Mouse (Mus musculus) brain, embryonic 14.5 days (tissue): ENCODE measurements around the gene Dapk2.
A peak's percentile ranks its signal among the peaks of the same experiment; 100 is the strongest.

Experiments
- CTCF ChIP-seq: fragments of 200-500 bp; IDR thresholded peaks from 2 replicates; pipeline ENCODE4 v1.5.1; 2012; ENCODE audit warnings: inconsistent platforms, mild to moderate bottlenecking, moderate library complexity, borderline replicate concordance; ENCODE audit not compliant: insufficient read depth, insufficient read length; ENCODE audit errors: extremely low read depth
- POLR2A ChIP-seq: fragments of 200-500 bp; IDR thresholded peaks from 2 replicates; pipeline ENCODE4 v1.6.1; 2012; ENCODE audit warnings: mild to moderate bottlenecking, inconsistent platforms, borderline replicate concordance; ENCODE audit not compliant: poor library complexity, insufficient read depth, insufficient read length, severe bottlenecking; ENCODE audit errors: extremely low read depth

GRCm38 (mm10) chr9:66144248-66144647 lies 13.8 kb upstream of the Dapk2 start:
- TF ChIP-seq CTCF (peak; percentile 78; the same call in 1 of the 2 replicates), POLR2A (no peak)
